Mouse (Mus musculus) intestine, embryonic 14.5 days (tissue): ENCODE results near the gene Cfap221. TPM values are rescaled to one million over a fixed set of nuclear protein-coding genes. Genes with fewer than 3 reads are reported as not detected.

Experiments
- ATAC-seq: fragments of 200-750 bp; cut with Nextera tagmentation; replicated peaks from 2 replicates; pipeline ENCODE4 v1.8.0; 2017; ENCODE audit warnings: low read depth, moderate number of reproducible peaks, moderate TSS enrichment, moderate library complexity; ENCODE audit not compliant: low FRiP score, low TSS enrichment
- DNase-seq: peaks from one replicate; pipeline ENCODE4 v3.0.0-alpha.2; 2018; ENCODE audit warnings: low spot score
- H3K27ac ChIP-seq: fragments of 300-500 bp; sonication (generic); 2 replicates; pipeline ENCODE4 v1.5.1; 2014; ENCODE audit warnings: low read depth, mild to moderate bottlenecking, control low read depth
- H3K27me3 ChIP-seq: fragments of 300-500 bp; sonication (generic); replicated peaks from 2 replicates; pipeline ENCODE4 v1.6.1; 2014; ENCODE audit warnings: low read length, control low read depth; ENCODE audit not compliant: control insufficient read depth, insufficient read depth
- H3K36me3 ChIP-seq: fragments of 300-500 bp; sonication (generic); 2 replicates; pipeline ENCODE4 v1.6.1; 2014; ENCODE audit warnings: low read length, control low read depth; ENCODE audit not compliant: control insufficient read depth, insufficient read depth
- H3K4me1 ChIP-seq: fragments of 300-500 bp; sonication (generic); replicated peaks from 2 replicates; pipeline ENCODE4 v1.6.1; 2014; ENCODE audit warnings: low read length, control low read depth, mixed read lengths; ENCODE audit not compliant: control insufficient read depth, insufficient read depth
- H3K4me2 ChIP-seq: fragments of 300-500 bp; sonication (generic); 2 replicates; pipeline ENCODE4 v1.6.1; 2014; ENCODE audit warnings: low read length
- H3K4me3 ChIP-seq: fragments of 300-500 bp; sonication (generic); 2 replicates; pipeline ENCODE4 v1.5.1; 2014; ENCODE audit warnings: low read depth, low read length, control low read depth, mixed read lengths
- H3K9ac ChIP-seq: fragments of 300-500 bp; sonication (generic); 2 replicates; pipeline ENCODE4 v1.6.1; 2014; ENCODE audit warnings: mild to moderate bottlenecking, low read length
- H3K9me3 ChIP-seq: fragments of 300-500 bp; sonication (generic); 2 replicates; pipeline ENCODE4 v1.6.1; 2016; ENCODE audit warnings: low read length, control low read depth; ENCODE audit not compliant: control insufficient read depth
- WGBS: fragments of 180-500 bp; shearing (Covaris S2); extraction: QIAGEN DNeasy Blood & Tissue Kit; methylation state at CpG from one replicate; pipeline ENCODE4 v1.1.7; 2014; 5-methylcytosine and 5-hydroxymethylcytosine counted together
- polyA plus RNA-seq: library from polyadenylated mRNA; unstranded; fragments of >200 nt; fragmentation: Nextera tagmentation; extraction: Ambion mirVana; gene quantifications from 2 replicates; pipeline ENCODE4 v1.2.1, GENCODE M21; 2014

Cfap221 gene
- polyA plus RNA-seq, 1 experiment from 2014 or later, result 0.18 TPM

- Histone ChIP-seq H3K4me1 (no peaks in the 10 kb centered on the region), H3K4me3 (no peak overlapping the region), H3K36me3 (no peaks in the 10 kb centered on the region), H3K4me2 (no peak overlapping the region), H3K27me3 (no peaks in the 10 kb centered on the region), H3K9ac (no peak overlapping the region), H3K27ac (no peak overlapping the region), H3K9me3 (no peaks in the 10 kb centered on the region)
- ATAC-seq (no peak), DNase-seq (no peak)
- WGBS, result 77% methylated on average over 8 of the region's 8 CpGs
Observed at GRCm38 (mm10) chr1:119902551-119903230, 94.3 kb downstream of the Cfap221 start.

- ATAC-seq, result no peak; the same call in 1 of the 2 replicates
Observed at GRCm38 (mm10) chr1:119899195-119900123, 97.6 kb downstream of the Cfap221 start.

GRCm38 (mm10) chr1:119894936-119895335 is 102.1 kb downstream of the Cfap221 start:
- H3K4me3 ChIP-seq, result no peak overlapping the region
- no peaks in the 10 kb centered on the region for H3K9me3 ChIP-seq
- H3K4me1 ChIP-seq, result no peaks in the 10 kb centered on the region
- 36% methylated on average over 6 of the region's 6 CpGs for WGBS
- no peak overlapping the region for H3K9ac ChIP-seq
- ATAC-seq (no peak), DNase-seq (peak; percentile 83)
- no peak overlapping the region for H3K27ac ChIP-seq
- H3K4me2 ChIP-seq, result no peak overlapping the region
- H3K36me3 ChIP-seq, result no peaks in the 10 kb centered on the region
- H3K27me3 ChIP-seq, result no peaks in the 10 kb centered on the region

More at GRCm38 (mm10) chr1:119899195-119900123, 97.6 kb downstream of the Cfap221 start:
- Histone ChIP-seq H3K27me3 (no peaks in the 10 kb centered on the region), H3K9me3 (no peaks in the 10 kb centered on the region), H3K9ac (no peak overlapping the region), H3K36me3 (no peaks in the 10 kb centered on the region), H3K27ac (no peak overlapping the region), H3K4me1 (no peaks in the 10 kb centered on the region), H3K4me2 (no peak overlapping the region), H3K4me3 (no peak overlapping the region)
- WGBS, result 79% methylated on average over 11 of the region's 11 CpGs
- no peak for DNase-seq

GRCm38 (mm10) chr1:119893600-119893999 is 103.4 kb downstream of the Cfap221 start:
- Histone ChIP-seq H3K36me3 (no peaks in the 10 kb centered on the region), H3K9me3 (no peaks in the 10 kb centered on the region), H3K4me2 (no peak overlapping the region), H3K9ac (no peak overlapping the region), H3K4me1 (no peaks in the 10 kb centered on the region), H3K27me3 (no peaks in the 10 kb centered on the region), H3K27ac (no peak overlapping the region), H3K4me3 (no peak overlapping the region)
- 83% methylated on average over 3 of the region's 3 CpGs for WGBS
- ATAC-seq (no peak), DNase-seq (no peak)

GRCm38 (mm10) chr1:119892933-119893332 is 104.1 kb downstream of the Cfap221 start:
- no peak overlapping the region for H3K9ac ChIP-seq
- H3K36me3 ChIP-seq, result no peaks in the 10 kb centered on the region
- H3K9me3 ChIP-seq, result no peaks in the 10 kb centered on the region
- no peaks in the 10 kb centered on the region for H3K27me3 ChIP-seq
- H3K4me3 ChIP-seq, result no peak overlapping the region
- no peaks in the 10 kb centered on the region for H3K4me1 ChIP-seq
- WGBS, result 55% methylated on average over 6 of the region's 6 CpGs
- H3K27ac ChIP-seq, result no peak overlapping the region
- no peak for ATAC-seq
- no peak for DNase-seq
- H3K4me2 ChIP-seq, result no peak overlapping the region

- ATAC-seq (no peak), DNase-seq (no peak)
- Histone ChIP-seq H3K9ac (no peak overlapping the region), H3K27ac (no peak overlapping the region), H3K4me1 (no peaks in the 10 kb centered on the region), H3K27me3 (no peaks in the 10 kb centered on the region), H3K4me2 (no peak overlapping the region), H3K4me3 (no peak overlapping the region), H3K36me3 (no peaks in the 10 kb centered on the region), H3K9me3 (no peaks in the 10 kb centered on the region)
- WGBS, result 57% methylated on average over 4 of the region's 4 CpGs
Observed at GRCm38 (mm10) chr1:119891865-119892264, 105.2 kb downstream of the Cfap221 start.

GRCm38 (mm10) chr1:119891149-119891548 is 105.9 kb downstream of the Cfap221 start:
- no peaks in the 10 kb centered on the region for H3K4me1 ChIP-seq
- WGBS, result 87% methylated on average over 9 of the region's 9 CpGs
- no peaks in the 10 kb centered on the region for H3K27me3 ChIP-seq
- ATAC-seq (no peak), DNase-seq (no peak)
- H3K4me3 ChIP-seq, result no peak overlapping the region
- H3K4me2 ChIP-seq, result no peak overlapping the region
- H3K27ac ChIP-seq, result no peak overlapping the region
- no peak overlapping the region for H3K9ac ChIP-seq
- no peaks in the 10 kb centered on the region for H3K36me3 ChIP-seq
- no peaks in the 10 kb centered on the region for H3K9me3 ChIP-seq

- Histone ChIP-seq H3K27ac (no peak overlapping the region), H3K36me3 (no peaks in the 10 kb centered on the region), H3K9me3 (no peaks in the 10 kb centered on the region), H3K4me1 (no peaks in the 10 kb centered on the region), H3K4me3 (no peak overlapping the region), H3K27me3 (no peaks in the 10 kb centered on the region), H3K9ac (no peak overlapping the region), H3K4me2 (no peak overlapping the region)
- ATAC-seq (no peak), DNase-seq (no peak)
- 85% methylated on average over 16 of the region's 16 CpGs for WGBS
Observed at GRCm38 (mm10) chr1:119889347-119889746, 107.7 kb downstream of the Cfap221 start.
